Mouse (Mus musculus) c-Kit-positive CD71-negative TER-119-negative erythroid progenitor cells, embryonic 14.5 days (primary cell): Measurements from ENCODE around the gene Ap3b2.
A peak's percentile ranks its signal among the peaks of the same experiment; 100 is the strongest.

Experiments used
- DNase-seq: peaks from one replicate; pipeline ENCODE4 v3.0.0-alpha.2; 2013; ENCODE audit warnings: low read depth

Gene Ap3b2

GRCm38 (mm10) chr7:81476833-81477232 lies 16.9 kb downstream of the Ap3b2 start:
- no peak for DNase-seq

GRCm38 (mm10) chr7:81475221-81475620 lies 18.5 kb downstream of the Ap3b2 start:
- no peak for DNase-seq

GRCm38 (mm10) chr7:81464906-81465450 lies 28.7 kb downstream of the Ap3b2 start:
- DNase-seq, result no peak

DNA sequence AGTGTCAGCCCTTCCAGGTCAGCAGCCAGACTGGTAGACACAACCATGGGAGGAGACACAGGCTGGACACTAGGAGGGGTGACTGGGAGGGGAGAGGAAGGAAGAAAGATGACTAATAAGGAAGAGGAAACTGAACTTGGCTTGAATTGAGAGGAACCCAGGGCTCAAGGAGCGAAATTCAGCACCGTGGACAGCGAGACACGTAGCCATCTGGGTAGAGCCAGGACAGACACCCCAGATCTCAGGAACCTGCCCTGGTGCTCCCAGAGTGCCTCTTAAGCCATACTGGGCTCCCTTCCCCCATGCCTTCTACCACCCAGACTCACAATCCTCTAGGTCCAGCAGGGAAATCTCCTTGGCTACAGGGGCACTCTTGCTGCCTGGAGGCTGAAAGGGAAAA lies 29.6 kb downstream of the Ap3b2 start:
- DNase-seq, result peak; percentile 55

DNA sequence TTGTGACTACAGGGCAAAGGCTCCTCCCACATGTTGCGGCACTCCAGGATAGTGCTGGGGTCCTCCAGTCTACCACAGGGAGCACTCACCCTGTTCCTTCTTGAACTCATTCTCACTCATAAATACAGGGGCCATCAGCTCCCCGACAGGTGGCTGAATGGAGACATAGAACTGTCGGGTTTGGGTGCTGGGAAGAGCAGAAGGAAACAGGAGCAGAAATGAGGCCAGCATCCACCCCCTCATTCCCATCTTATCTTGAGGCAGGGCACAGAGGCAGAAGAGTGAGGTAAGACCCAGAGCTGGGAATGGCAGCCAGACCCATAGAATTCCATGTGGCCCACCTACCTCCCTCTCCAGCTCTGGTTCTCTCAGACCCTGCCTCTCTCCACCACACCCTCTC lies 30.9 kb downstream of the Ap3b2 start:
- no peak for DNase-seq

DNA sequence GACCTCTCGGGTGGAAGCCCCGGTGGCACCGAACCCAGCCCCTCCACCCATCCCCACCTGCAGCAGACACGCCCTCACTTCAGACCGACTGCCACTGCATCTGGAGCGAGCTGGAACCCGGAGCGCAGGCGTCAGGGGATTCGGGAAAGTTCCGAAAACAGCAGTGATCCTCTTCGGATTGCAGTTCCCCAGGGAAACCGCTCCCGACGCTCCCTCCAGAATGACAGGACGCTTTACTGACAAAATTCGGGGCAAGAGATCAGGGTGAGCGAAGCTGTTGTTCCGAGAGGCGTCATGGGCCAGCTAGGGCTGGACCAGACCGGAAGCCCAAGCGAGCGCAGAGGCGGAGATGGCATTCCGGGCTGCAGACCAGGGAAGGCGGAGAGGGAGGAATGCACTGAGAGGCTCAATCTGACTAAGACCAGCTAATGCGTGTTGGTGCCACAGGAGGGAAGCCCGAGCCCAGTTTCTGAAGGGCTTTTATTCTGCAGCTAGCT lies 38.5 kb downstream of the Ap3b2 start, which contains the start of gene Cpeb1:
Gene Cpeb1, minus strand, starts transcription at position 311 of the 497 bp plus-strand sequence.
- DNase-seq, result no peak

- no peak for DNase-seq
Observed at GRCm38 (mm10) chr7:81454331-81455039, 39.2 kb downstream of the Ap3b2 start.

DNA sequence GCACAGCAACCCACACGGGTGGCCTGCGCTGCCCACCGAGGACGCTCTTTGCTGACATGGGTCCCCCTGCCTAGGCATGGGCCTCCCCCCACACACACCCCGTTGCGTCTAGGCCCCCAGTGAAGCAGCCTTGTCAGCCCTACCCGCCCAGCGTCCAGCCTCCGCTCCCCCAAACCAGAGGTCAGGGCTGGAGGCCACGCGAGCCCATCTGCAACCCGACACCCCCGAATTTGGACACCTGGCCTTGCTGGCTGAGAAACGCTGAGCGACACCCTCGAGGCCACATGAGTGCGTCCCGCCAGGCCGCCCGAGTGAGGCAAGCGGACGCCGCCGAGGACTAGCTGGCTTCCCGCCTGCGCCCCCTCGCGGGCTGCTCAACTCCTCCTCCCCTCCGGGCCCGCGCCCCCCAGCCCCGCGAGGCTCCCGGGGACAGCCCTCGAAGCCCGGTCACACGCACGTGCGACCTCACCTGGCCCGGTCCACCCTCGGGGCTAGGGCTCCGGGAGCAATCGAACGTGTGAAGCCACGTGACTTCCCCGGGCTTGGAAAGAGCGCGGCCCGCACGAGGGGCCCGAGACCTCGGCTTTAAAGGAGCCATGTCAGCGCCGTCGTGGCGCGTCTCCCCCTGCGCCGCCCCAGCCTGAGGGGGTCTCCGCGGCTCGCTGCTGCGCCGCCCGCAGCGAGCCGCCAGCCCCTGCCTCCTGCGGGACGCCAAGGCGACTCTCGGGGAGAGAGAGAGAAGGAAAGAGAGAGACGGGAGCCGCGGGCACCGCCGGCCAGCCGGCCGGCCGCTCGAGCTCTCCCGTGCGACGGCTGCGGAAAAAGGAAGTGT lies 40.1 kb downstream of the Ap3b2 start:
- no peak for DNase-seq

DNA sequence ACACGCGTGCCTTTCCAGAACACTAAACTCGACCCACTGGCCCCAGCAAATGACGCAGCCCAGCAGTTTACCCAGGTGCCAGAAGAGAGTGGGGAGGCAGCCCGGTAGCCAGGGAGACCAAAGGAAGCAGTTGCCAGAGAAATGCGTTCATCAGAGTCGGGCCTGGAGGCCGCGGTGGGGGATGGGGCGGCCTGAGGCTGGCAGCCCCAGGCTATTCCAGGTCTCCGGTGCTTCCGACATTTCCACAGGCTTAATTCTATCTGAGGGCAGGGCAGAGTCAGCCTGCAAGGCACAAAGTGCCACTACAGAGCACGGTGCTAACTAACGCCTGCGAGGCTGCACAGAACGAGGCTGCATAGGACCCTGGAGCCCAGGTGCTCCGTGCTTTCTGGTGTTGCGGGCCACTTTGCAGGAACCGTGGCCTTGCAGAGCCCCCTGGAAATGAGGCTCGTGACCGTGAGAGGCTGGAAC lies 40.7 kb downstream of the Ap3b2 start:
- DNase-seq, result no peak
